Mouse (Mus musculus) frontal cortex, postnatal 25 days (tissue): ENCODE measurements around the gene Pxmp2.
A peak's percentile ranks its signal among the peaks of the same experiment; 100 is the strongest.

Experiments used
- DNase-seq, 2 experiments: peaks; one replicate each; pipeline ENCODE4 v3.0.0; 2022; ENCODE audit warnings: low spot score in 2 of 2

The Pxmp2 gene

DNA sequence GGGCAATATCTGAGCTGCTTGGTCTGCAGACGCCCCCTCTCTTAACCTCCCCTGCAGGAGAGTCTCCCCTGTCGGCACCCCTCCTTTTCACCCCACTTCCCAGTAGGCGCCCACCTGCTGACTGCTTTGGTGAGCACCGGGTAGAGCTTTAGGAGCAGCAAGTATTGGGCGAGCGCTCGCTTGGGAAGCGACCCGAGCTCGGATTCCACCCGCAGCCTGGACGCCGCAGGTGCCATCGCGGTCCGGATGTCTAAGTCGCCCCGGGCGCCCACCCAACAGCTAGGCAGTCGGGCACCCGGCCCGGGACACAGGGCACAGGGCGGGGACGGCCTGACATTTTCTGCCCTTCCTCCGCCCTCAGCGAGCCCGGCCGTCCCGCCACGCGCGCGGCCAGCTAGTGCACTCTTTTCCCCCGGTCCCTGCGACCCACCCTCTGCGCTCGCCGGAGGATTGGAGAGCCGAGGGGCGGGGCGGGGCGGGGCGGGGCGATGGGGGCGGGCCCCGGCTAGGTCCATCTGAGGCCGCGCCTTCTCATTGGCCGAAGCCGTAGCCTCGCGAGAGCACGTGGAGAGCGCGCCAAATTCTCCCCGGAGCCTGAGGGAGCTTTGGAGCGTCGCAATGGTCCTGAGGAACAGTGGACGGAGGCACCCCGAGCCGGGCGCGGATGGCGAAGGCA is at the start of gene Pxmp2, which contains the start of gene Pole:
Gene Pxmp2, minus strand, starts transcription at position 417 of the 676 bp plus-strand sequence.
Gene Pole, plus strand, starts transcription at position 537 of the 676 bp plus-strand sequence.
- DNase-seq, result peak; percentile 63 to 72

DNA sequence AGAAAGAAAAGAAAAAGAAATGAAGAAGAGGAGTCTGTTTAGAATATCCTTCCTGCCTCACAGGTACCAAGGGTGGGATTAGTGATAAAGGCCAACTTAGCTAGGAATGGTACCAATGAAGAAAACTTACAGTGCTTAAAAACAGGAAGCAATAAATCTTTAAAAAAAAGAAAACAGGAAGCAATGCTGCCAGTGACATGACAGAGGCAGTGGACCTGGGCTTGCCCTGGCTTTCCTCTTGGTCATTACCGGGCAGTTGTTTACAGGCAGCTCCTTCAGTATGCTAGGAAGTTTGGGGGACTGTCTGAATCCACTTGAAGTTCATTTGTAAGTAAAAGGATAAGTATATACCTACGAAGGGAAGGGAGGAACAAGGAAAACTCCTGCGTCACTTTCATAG is 44.5 kb upstream of the Pxmp2 start:
- no peak for DNase-seq

DNA sequence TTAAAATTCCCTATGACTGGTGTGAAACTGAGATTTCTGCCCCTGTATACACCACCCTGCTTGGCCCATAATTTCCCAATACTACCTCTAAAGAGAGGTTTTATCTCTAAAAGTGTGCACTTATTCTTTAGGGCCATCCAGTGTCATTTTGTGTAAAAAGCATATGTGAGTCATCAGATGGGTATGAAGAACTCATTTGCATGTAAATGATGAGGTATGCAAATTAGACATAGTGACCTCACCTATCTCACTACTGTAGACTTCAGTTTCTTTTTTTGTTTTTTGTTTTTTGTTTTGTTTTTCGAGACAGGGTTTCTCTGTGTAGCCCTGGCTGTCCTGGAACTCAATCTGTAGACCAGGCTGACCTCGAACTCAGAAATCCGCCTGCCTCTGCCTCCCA is 27.1 kb upstream of the Pxmp2 start:
- no peak for DNase-seq

DNA sequence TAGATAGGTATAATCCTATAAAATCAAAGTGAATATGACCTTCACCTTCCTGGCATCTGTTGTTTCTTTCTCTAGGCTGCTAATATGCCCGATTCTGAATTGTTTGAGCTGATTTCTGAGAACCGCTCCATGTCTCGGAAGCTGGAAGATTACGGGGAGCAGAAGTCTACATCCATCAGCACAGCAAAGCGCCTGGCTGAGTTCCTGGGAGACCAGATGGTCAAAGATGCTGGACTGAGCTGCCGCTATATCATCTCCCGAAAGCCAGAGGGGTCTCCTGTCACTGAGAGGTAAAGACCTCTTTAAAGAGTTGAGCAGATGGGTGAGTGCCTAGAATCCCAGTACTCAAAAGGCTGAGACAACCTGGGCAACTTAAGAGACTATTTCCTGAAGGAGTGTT is 22.9 kb upstream of the Pxmp2 start:
- no peak for DNase-seq

DNA sequence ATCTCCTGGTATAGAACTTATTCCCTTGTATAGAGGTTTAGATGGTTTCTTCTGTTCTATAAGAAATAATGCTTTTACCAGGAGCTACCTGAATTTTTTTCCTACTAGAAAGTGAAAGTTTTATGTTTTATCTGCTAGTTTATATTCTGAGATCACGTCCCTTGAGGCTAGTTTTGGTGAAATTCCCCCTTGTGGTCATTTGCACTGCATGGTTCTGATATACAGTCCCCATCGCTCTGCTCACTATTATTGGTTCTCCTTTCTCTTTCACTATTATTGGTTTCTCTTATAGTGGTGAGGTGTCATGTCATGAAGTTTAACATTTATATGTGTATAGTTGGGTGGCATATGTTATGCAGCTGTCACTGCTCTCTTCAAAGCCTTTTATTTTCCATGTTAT is 14.6 kb upstream of the Pxmp2 start:
- no peak for DNase-seq

DNA sequence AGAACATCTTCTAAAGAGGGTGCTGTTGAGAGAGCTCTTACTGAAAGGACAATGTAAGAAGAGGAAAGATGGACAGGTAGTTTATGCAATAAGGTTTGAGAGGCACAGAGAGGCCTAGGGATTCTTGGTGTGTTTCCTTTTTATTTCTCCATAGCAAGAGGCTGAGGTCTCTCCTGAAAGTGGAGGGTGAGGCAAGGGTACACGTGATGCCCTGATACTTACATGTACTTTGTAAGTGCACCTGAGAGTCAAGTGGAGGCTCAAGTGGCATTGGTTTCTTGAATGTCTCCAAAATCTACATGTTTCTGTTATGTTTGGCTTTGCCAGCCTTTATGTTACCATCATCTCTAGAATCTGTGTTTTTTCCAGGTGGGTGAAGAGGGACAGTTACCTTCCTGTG is 10.7 kb upstream of the Pxmp2 start:
- DNase-seq, result no peak

DNA sequence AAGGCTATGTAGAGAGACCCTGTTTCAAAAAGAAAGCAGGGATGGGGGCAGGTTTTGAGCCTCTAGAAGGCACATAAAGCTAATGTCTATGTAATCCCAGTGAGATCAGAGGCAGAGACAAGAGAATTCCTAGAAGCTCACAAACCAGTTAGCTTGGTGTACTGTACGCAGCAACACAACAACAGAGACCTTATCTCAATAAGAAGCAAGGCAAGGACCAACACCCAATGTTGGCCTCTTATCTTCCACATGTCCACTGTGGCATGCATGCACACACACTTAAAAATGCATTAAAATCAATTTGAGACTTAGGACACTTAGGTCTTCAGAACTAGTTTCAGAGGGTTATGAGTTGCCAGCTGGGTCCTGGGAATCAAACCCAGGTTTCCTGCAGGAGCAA is 5.7 kb upstream of the Pxmp2 start:
- no peak for DNase-seq

DNA sequence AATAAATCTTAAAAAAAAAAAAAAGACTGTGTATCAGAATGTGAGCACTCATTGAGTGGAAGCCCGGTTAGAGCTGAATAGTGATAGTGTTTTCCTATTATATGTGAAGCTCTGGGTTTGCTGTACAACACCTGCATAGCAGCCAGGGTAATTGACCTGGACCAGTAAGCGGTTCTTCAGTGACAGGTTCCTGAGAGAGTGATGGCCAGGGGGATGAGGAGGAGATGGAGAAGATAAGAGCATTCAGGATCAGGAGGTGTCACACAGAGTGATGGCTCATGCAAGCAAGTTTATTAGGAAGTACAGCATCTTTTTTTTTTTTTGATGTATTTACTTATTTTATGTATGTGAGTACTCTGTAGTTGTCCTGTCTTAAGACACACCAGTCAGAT is 1.1 kb upstream of the Pxmp2 start:
- DNase-seq, result no peak

DNA sequence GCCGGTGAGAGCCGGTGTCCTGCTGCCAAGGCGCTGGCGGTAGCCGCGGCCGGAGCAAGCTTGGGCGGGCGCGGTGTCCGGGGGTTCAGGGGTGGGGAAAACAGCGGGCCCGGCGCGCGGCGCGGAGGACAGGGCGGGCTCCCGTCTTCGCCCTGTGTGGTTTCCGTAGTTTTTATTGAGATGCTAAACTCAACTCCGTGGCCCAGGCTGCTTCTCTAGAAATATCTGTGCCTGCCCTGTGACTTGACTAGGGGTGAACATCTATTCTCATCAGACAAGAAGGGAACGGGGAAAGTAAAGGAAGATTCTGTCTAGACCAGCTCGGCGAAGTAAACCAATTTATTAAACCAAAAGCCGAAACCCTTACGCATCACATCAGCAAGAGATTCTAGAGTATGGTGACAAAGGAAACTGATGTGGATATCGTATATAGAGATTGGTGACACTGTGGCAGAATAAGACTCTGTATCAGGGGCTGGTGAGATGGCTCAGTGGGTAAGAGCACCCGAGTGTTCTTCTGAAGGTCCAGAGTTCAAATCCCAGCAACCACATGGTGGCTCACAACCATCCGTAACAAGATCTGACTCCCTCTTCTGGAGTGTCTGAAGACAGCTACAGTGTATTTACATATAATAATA is 579 bp upstream of the Pxmp2 start:
- no peak for DNase-seq

DNA sequence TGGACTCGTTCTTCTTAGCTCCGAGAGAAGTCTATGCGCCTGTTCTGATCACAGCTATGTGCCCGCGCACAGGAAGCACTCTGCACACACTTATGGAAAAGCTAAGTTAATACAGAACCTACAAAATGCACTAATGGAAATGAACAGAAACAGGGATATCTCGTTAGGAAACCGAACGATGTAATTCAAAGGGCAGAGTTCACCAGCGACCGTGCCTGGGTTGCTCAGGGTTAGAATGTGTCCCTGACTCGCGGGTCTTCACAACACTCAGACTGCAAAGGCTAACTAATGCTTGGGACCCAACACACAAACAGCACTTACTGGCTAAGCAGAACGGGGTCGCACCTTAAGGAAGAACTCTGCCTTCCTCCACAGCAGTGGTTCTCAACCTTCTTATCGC is 830 bp downstream of the Pxmp2 start:
- no peak for DNase-seq

DNA sequence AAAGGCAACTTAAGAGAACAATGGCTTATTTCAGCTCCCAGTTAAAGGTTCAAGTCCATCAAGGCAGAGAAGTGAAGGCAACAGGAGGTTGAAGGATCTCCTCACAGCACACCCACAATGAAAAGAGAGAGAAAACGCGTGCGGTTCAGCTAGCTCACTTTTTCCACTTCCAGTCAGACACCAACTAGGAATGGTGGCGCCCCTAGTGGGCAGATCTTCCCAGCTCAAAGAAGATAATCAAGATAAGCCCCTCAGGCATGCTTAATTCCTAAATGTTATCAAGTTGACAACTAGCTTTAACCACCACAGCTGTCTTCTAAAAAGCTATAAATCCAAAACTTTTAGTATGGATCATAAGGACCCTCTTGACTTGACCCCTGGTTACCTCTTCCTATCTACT is 1.4 kb downstream of the Pxmp2 start:
- DNase-seq, result no peak

DNA sequence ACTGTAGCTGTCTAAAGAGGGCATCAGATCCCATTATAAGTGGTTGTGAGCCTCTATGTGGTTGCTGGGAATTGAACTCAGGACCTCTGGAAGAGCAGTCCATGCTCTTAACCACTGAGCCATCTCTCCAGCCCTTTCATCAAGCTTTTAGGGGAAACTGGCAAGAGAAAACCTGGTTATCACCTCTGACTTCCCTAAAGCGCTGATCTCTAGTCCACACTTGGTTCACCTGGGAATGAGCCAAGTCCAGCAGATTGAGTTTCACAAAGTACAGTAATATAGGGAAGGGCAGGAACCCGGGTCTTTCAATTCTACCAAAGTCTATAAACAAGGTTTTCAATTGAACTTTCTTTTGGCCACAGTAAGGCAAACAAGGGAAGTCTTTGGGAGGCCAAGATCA is 4.0 kb downstream of the Pxmp2 start:
- DNase-seq, result no peak

DNA sequence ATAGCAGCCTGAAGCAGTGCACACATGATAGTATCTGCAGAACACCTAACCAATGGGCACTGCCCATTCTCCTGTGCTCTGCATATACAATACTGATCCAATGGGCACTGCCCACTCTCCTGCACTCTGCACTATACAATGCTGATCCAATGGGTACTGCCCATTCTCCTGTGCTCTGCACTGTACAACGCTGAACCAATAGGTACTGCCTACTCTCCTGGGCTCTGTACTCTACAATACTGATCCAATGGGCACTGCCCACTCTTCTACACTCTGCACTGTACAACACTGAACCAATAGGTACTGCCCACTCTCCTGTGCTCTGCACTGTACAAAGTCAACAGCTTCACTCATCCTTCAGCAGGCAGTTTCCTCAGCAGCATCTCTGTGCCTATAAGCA is 9.1 kb downstream of the Pxmp2 start:
- no peak for DNase-seq

DNA sequence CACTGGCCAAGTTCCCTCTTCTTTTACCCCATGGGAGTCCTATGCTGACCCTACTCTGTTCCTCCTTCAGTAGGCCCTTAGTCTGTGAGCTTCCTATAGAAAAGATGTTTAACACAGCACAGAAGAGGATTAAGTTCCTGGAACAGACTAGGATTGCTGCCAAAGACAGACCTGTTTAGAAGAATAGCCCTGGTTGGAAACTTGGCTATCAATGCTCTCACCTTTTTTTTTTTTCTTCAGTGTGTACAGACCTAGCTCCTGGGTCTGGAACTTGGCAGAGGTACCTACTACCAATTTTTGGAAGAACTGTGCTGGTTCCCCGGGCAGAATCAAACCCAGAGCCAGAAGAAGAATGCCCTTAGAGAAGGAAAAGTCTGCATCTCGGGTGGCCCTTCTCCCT is 9.6 kb downstream of the Pxmp2 start:
- no peak for DNase-seq

DNA sequence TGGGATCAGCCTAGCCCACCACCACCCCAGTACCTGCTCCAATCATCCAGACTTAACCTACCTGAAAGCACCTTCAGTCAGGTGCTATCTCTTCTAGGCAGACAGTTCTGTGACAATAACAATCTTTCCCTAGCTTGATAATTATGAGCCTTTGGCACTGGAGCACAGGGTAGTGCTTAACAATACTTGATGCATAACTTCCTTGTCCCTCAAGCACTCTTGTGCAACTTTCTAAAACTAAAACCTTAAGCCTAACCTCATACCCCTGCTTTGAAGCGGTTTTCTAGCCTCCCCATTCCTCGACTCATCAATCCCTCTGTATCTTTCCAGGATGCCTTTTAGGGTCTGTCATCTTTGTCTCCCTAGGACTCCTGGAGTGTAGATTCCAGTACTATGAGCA is 11.1 kb downstream of the Pxmp2 start:
- no peak for DNase-seq

DNA sequence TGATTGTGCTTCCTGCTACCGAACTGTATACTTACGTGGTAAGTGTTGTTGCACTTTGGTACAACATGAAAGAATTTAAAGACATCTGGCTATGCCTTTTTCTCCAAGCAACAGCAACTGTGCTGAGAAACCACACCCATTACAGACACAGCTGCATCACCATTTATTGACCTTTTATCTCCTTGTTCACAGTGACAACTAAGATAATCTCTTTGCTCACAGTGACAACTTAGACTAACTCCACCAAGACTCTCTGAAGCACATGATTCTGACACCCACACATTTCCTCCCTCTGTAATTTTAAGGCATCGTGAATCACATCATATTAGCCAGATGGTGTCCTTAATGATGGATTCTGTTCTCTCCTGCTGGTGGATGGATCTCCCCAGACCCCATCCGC is 11.8 kb downstream of the Pxmp2 start:
- no peak for DNase-seq

DNA sequence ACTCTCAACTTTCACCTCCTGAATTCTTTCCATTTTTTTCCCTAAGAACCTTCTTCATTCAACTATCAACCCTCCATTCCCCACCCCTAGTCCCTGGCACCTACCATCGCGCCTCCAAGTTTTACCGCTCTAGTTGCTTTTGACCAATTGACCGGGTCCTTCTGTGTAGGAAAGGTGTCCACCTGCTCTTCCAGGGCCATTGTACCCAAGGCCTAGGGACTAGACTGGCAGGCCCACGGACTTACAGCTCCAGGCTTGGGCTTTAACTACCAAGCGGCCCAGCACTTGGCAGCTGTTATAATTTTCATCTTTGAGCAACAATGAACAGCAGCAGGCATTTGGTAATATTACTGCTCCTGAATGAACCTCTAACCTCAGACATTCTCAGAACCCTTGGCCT is 15.7 kb downstream of the Pxmp2 start:
- DNase-seq, result no peak

DNA sequence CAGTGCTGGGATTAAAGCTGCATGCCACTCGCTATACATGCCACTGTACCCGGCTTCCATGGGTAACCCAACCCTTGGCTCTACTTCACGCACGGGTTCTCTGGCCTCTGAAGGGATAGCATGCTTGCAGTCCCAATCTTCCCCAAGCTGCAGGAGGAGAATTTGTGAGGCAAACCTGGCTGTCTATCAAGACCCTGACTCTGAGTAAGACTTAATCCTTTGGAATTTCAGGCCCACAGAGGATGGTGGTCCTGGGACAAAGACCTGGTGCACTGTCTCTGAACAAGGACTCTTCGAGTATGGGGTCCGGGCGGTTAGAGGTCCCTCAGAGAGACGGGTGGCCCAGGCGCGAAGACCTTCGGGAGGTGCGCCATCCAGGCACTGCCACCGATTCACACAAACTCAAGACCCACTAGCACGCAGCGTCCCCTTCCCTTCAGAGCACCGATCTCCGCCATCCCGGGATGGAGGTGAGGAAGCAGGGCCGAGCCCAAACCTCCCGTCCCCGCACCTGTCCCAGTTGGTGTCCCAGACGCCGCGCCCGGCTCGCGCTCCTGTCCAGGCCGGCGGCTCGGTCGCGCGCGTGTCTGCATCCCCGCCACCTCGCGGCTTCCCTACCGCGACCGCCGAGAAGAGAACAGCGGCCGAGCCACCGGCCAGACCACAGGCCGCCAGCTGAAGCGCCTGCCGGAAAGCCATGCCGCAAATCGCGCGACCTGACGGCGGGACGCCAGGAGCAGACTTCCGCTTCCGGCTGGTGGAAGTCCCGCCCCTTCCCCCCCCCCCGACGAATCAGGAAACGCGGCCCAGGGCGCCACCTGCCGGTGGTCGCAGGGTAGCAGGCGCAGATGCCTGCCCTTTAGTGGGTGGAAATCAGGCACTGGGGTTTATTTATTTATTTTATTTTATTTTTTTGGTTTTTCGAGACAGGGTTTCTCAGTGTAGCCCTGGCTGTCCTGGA is 16.6 kb downstream of the Pxmp2 start, which contains the start of gene Pgam5:
Gene Pgam5, minus strand, starts transcription at position 773 of the 961 bp plus-strand sequence.
- DNase-seq, result peak; percentile 79 to 80

DNA sequence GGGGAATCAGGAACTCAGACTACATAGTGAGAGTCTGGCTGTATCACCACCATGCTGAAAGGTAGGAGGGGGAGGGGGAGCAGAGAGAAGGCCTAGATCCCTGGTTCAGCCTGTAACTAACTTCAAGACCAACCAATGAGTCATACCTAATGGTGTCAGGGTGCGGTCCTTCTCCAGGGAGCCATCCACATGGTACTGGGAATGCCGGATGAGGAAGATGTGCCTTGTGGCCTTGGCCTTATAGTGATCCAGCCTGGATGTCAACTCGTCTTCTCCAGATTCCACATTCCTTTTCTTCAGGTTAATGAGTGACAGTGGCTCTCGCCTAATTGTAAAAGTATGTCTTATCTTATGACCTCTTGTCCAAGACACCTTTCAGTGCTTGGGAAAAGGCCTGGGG is 19.0 kb downstream of the Pxmp2 start:
- no peak for DNase-seq

DNA sequence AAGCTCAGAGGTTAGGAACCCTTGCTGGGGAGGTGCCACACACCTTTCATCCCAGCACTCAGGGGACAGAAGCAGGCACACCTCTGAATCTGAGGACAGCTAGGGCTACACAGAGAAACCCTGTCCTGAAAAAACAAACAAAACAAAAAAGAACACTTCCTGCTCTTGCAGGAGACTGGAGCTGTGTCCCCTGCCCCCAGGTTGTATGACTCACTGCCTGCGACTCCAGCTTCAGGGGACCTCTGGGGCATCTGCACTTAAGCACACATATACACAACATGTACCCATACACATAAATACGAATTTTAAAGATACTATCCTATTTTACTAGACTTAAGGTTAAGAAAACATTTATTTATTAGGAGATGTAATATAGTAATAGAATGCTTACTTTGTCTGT is 41.9 kb downstream of the Pxmp2 start:
- no peak for DNase-seq

DNA sequence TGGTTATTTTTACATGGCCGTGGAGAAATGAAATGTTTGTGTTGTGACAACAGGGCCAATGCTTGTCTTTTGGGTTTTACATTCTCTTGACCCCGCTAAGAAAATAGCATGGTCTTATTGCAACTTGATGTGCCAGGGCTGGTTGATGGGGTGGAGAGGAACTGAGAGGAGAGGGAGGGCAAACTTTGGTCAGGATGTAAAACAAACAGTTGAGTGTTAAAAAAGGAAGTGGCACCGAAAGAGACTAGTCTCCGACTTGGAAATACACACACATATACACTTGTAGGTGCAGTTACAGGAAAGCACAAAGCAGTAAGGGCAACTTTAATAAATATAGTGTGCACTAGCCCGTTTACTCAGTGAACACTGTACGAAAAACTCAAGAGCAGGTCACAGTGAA is 53.6 kb downstream of the Pxmp2 start:
- no peak for DNase-seq

DNA sequence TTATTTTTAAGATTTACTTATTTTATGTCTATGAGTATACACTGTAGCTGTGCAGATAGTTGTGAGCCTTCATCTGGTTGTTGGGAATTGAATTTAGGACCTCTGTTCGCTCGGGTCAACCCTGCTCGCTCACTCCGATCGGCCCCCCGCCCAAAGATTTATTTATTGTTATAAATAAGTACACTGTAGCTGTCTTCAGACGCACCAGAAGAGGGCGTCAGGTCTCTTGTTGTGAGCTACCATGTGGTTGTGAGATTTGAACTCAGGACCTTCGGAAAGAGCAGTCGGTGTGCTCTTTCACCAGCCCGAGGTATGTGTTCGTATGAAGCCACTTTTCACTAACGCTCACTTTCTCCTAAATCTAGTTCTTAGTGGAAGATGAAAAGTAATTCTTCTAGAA is 54.3 kb downstream of the Pxmp2 start:
- DNase-seq, result no peak
